Mouse (Mus musculus): ENCODE measurements around the gene Zfp706.
"Not testable (repeated sequence)": the region's sequence is repeated elsewhere in the genome, so short reads cannot be mapped to it uniquely, and the experiment has no call there.

Gene Zfp706

DNA sequence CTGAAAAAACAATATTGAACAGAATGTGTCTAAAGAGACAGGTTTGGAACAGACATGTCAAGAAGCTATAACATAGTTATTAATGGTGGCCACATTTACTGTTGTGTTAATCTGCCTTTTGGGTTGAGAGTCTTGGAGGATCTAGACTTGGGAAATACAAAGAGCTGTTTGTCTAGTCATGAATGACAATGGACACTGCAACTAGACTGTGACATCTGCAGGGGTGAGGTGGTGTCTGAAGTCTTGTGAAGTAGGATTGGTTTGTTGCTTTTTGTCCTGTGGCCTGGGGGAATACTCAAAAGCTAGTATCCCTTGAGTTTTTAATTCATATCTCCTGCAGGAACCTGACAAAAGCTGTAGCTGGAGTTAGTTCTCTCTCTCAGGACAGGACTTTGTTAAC, 973 bp upstream of the Zfp706 start:
- DNase-seq (ENCODE audit: low spot score), result no peak

DNA sequence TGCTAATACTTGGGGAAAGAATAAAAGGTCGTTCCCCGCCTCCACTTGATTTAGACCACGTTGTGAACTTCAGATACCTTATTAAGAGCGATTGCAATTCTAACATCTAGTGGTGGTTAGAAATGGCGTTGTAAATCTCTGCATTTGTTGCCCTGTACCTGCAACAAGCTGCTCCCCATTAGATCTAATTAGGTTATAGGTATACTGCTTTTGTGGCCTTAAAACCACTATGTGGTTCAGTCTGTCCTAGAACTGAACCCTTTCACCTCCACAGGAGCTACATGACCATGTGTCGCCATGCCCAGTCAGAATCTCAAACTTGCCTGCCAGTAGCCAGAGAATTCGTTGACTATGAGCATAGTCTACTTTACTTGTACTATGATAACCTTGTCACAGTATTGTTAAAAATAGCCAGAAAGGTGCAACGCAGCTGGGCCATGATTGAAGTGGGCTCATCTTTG, 416 bp upstream of the Zfp706 start:
- no peak for DNase-seq (ENCODE audit: low spot score)

DNA sequence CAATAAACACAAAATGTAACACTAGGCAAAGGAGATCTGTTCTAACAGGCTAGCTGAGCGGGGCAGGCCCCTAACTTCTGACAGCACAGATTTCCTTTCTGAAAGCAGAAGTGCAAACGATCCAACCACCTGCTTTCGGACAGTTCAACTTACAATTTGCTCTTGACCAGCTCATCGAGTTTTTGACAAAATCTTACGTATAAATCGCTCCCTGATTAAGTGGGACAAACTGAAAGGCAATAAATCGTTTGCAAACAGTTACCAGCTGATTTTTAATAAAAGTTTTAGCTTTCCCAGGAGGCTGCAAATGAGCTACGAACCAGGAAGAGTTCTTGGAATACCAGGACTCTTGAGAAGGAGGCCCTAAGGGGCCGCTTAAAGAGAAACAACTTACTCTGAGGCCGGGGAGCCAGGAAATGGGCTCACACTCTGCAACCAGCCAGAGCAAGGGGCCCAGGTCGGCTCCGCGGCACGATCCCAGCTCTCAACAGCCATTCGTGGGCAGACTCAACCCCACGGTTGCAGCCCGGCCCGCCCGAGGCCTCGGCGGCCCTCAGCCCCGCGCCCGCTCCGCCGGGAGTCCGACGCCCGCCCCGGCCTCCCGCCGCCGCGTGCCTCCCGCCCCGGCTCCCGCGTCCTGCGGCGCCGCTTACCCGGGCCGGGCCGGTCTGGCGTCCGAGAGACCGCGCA, 953 bp downstream of the Zfp706 start:
- peak; percentile 6 for DNase-seq (ENCODE audit: low spot score)

DNA sequence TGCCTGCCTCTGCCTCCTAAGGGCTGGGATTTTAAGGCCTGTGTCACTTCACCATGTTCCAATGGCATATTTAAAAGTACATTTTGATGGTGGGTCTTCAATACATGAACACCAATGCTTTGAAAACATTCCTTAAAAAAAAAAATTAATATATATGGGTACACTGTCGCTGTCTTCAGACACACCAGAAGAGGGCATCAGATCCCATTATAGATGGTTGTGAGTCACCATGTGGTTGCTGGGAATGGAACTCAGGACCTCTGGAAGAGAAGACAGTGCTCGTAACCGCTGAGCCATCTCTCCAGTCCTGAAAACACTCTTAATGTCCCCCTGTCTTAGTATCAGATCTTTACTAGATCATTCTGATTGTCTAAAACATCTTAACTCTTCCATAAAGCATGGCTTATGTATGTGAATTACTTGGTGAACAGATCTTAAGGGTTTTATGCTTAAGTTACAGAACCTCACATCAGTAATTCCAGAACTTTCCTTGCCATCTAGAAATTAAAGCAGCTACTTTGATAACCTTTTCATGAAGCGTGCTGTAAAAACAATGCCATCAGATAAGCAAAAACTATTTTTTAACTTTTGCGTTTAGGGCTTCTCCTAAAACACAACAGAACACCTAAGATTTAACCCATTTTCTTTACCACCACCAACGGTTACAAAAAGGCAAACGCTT, 1.6 kb downstream of the Zfp706 start:
- DNase-seq (ENCODE audit: low spot score), result no peak

DNA sequence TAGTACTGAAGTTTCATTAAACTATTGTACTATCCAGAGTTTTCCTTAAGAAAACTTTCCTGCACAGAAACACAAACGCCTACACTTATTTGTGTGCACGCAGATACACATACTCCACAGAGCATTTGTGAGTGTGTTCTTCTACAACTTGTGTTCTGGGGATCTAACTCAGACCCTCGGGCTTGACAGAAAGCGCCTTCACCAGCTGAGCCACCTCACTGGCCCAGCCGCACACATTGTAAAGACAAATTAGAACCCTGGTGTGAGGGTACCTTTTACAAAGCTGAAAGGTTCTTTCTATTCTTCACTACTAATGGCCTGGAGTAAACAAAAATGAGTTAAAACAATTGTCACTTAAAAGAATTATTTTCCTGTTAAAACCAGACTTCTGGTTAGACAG, 2.7 kb downstream of the Zfp706 start:
- no peak for DNase-seq (ENCODE audit: low spot score)

DNA sequence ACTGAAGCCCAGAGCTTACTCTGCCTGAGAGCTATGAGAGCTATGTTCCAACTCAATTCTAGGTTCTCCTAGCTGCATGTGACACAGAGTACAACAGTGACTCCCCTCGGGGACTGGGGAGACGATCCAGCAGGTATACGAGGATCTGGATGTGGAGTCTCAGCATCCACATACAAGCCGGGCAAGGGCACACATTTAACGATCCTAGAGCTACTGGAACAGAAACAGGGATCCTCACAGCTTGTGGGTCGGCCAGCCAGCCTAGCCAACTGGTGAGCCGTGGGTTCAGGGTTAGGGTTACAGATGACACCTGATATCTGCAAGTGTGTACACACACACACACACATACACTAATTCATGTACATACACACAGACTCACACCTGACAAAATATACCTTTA, 5.3 kb downstream of the Zfp706 start:
- no peak for DNase-seq (ENCODE audit: low spot score)

DNA sequence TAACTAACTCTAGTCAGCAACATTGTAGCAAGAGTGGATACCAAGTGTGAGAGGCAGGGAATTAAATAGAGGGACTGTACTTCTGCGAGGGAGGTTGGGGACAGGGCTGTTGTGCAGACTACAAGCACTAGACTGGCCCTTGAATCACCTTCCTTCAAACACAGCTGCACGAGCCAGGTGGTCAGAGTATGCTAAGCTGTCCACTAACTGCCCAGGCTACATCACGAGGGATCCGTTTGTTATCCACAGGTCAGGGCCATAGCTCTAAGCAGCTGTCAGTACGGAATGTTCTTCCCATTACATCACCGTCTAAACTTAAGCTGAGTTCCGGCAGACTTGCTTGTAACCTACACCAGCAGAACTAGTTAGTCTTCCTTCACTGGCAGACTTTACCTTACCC, 8.0 kb downstream of the Zfp706 start:
- not testable (repeated sequence) for DNase-seq (ENCODE audit: low spot score)

DNA sequence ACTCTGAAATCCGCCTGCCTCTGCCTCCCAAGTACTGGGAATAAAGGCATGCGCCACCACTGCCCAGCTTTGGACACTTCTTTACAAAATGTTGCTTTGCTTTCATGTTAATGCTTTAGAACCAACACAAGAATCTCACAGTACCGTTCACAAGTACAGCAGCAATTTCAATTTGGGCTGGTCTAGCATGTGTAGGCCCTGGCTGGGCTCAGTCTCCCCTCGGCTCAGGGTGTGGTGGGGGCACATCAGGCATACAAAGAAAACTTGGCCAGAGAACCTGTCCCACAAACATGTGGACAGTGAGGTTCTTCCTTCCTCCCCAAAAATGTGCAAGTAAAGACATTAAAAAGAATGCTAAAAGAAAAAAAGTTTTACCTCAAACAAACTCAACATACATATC, 12.4 kb downstream of the Zfp706 start:
- DNase-seq (ENCODE audit: low spot score), result no peak

DNA sequence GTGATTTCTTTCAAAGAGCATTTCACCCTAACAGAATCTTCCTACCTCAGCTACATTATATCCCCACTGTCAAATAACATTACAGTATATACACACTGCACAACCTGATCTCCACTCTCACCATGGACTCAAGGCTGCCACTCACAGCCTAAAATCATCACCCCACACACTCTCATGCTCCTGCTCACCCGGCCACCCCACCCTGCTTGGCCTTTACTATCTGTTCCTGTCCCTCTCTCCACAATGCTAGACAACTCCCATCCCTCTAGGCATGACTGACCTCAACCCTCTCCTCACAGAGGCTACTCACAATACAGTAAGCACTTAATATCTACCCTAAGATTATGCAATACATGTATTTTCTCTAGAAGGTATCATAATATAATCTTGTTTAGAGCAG, 12.9 kb downstream of the Zfp706 start:
- no peak for DNase-seq (ENCODE audit: low spot score)

DNA sequence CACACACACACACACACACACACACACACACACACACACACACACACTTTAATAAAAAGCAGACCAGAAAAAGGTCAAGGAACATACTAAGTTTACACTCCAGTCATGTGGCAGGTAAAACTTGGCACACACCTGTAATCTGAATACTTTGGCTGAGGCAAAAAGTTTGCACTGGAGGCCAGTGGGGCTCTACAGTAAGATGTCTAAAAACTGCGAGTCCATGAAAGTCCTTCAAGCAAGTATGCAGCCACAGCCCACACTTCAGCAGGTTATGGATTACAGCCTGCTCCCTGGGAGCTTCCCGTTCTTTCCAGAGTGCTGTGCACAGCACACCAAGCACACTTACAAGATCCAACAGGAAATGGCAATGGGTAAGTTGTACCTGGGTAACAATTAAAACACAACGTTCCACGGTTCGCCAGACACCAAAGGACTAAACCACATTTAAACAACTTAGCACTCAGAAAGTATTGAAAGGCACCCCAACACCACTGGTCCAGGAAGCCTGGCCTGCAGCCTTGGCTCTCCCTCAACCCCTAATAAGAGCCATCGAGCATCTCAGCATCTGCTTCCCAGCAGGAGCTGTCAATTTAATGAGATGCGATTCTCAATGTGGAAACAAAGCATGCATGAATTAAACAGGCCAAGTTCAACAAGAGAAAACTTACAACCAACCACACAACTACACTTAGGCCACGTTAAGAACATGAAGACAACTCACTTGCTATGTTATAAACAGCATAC, 14.0 kb downstream of the Zfp706 start:
- DNase-seq (ENCODE audit: low spot score), result no peak

DNA sequence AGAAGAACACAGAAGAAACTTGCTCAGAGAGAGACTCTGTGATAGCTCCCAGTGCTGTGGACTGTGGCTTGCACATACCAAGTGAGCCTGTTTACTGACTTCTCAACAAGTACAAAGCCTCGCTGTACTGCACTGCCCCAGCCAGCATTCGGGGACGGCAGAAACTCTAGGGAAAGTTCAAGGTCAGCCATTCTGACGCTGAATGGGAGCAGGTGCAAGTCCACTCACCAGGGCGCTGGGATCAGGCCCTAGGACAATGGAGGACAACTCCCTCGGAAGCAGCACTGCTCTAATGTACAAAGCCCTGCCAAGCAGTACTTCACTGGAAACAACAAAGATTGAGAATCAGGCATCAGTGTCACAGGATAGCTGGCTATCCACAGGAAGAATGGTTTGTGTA, 16.2 kb downstream of the Zfp706 start:
- no peak for DNase-seq (ENCODE audit: low spot score)

DNA sequence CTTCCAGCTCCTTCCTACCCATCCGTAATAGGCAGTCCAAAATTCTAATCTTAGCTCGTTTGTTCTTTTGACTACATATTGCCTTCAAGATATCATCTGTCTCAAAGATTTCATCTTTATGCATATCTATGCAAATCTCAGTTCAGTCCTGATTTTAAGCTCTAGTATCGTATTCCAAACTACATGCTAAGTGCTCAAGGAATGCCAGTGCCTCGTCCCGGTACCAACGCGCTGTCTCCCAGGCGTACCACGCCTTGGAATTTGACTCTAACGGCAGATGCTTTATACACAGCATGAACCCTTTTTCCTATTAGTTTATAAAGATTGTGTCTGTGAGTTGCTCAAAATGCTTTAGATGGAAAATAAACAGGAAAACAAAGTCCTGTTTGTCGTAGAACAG, 17.7 kb downstream of the Zfp706 start:
- DNase-seq (ENCODE audit: low spot score), result no peak

DNA sequence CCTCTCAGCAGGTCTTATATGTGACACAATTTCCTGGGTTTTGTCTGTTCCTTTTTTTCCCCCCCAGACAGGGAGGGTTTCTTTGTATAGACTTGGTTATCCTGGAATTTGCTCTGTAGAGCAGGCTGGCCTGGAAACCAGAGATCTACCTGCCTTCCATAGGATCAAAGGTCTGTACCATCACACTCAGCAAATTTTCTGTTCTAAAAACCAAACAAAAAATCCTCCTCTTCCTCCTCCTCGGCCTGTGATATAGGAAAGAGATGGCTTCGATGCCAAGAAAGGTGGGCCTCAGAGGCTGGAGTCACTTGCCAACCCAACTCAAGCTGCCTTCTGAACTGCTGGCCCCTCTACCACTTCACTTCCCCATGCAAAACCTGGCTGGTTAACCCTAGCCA, 18.9 kb downstream of the Zfp706 start:
- no peak for DNase-seq (ENCODE audit: low spot score)

DNA sequence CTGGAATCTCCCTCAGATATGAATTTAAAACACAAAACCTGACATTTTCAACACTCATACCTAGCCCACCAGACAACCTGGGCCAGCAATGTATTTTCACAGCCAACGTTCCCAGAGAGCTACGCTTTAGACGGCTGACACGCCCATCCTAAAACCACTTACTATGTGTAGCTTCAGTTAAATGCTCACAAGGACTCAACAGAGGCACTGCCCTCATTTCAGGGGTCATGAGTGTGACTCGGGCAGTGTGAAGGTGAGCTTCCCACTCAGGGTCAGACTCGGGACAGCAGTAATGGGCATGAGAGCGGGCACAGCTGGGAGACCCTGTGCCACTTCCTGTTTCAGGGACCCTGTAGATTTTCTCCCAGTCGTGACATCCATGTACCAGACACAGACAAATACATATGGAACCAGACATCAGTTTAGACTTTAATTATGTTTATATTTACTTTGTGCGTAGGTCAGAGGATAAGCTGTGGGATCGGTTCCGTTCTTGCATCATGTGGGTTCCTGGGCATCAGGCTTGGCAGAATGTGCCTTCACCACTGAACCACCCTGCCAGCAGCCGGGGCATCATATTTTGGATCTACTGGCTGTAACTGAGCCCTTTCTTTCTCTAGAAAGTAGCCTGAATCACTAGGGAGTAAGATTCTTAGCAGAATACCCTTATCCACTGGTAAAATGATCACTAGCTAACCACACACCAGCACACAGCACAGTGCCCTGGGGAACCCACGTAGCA, 19.4 kb downstream of the Zfp706 start:
- no peak for DNase-seq (ENCODE audit: low spot score)

DNA sequence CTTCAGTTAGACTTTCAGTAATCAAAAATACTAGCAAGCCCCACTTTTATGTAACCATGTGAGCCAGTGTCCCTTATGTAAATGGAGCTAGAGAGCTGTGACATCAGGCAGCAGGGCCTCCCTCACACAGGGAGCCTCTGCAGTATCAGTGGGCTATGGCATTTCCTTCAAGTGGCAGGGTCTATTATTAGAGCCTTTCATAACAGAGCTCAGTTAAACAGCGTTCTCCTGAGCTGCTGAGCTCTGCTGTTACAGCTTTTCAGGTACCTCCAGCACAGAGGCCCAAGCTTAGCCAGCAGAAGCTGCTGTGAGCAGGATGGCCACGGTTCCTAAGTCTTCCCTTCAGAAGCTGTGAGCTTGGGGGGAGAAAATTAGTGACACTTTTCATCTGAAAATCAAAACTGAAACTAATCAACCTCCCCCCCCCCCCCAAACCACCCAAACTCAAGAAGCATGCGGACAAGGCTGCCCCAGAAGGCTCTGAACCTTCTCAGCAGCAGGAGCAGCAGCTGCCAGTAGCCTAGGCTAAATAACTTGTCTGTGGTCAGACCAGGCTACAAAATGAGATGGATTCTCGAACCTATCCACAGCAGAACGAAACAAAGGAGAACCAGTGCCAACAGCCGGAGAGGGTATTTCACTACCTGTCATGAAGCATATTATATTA, 20.2 kb downstream of the Zfp706 start:
- DNase-seq (ENCODE audit: low spot score), result no peak

DNA sequence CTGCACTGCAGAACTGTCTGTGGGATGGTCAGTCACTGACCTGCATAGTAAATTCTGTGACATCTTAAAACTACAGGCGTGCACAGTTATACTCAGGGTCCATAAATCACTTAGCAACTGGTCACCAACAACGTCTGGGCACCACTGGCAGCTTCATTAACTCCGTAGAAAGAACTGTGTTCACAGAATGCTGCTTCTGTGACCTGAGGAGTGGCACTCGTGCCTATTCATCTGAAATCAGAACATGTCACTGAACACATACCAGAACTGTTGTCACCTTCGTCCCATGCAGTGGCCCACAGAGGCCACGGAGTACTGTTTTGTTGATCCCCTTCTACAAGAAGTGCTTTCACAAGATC, 22.0 kb downstream of the Zfp706 start:
- no peak for DNase-seq (ENCODE audit: low spot score)

DNA sequence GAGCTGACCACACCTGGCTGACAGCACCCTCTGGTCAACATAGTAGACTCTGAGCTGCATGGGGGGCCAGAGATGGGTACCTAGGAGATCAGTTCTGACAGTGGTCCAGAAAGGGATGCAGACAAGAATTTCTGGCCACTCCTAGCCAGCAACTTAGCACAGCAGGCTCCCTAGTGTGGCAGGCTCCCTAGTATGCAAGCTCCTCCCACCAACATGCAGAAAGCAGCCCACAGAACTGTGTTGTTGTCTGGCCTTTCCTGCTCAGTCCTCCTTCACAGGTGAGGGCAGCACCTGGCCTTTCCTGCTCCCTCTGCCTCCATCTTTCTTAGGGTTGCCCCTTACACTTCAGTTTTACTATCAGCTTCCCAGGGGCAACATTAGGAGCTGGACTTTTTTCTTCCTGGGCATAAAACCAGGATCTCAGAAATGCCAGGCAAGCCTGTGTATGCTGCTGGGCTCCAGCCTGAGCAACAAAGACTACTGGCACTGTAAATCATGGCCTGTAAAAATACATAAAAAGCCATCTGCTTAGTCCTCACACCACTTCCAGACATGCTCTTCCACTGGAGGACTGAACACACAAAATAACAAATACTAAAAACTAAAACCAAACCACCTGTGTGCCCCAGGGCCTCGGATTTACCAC, 22.5 kb downstream of the Zfp706 start:
- no peak for DNase-seq (ENCODE audit: low spot score)

DNA sequence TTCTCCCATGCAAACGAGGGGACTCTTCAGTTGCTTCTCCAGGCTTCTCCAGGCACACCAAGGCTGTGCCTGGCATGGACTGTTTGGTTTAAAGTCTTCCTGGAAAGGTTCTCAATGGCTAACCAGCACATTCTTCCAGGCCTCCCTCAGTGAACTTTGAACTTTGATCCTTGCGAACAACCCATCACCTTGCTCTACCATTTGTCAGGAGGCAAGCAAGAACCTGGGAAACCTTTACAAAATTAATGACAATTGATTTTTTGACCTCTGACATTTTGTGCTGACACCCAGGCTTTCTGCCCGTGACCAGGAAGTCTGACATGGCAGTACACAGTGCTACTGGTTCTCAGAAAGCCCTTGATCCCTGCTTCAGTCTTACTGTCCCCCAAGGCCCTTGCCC, 24.1 kb downstream of the Zfp706 start:
- no peak for DNase-seq (ENCODE audit: low spot score)

DNA sequence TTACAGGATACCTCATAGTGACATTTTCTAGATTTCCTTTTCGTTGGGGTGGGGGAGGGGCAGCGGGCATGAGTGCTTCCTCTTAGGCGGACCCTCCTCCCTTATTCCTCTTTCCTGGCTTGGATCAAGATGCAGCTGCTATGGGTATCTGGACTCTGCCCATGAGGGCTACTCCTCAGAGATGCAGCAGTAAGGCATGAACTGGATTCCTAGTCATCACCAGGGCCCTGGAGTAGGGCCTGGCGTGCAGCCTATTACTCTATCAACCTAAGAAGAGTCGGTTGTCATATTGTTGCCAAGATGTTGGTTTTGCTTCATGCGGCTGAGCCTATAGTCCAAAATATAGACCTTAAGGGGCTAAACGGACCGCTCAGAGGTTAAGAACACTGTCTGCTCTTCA, 27.3 kb downstream of the Zfp706 start:
- no peak for DNase-seq (ENCODE audit: low spot score)

DNA sequence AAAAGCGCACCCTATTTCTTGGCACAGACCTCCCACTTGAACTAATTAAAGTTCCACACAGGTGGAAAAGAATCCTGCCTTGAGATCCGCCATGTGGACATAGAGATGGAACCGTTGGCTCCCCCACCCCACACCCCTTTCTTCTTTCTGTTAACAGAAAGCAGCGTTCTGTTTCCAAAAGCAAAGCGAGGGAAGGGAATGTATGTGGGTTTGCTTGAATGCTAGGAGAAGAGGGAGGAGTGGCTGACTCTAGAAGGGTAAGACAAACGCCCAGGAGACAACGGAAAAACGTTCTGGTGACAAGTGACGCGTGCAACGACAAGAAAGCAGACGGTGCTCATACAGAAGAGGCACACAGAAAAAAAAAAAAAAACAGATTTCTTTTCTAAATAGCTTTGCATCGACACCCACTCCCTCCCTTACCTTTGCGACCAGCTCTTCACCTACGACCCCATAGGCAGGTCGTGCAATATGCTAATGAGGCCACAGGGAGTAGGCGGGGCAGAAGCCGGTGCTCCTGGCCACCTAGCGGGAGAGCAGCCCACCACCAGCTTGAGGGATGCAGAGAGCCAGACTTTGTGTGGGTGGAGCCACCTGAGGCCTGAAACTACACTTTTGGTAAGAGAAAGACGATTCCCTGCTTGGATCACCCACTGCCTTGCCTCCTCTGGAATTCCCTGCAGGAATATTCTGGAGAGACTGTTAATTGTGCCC, 27.9 kb downstream of the Zfp706 start:
- DNase-seq (ENCODE audit: low spot score), result no peak

DNA sequence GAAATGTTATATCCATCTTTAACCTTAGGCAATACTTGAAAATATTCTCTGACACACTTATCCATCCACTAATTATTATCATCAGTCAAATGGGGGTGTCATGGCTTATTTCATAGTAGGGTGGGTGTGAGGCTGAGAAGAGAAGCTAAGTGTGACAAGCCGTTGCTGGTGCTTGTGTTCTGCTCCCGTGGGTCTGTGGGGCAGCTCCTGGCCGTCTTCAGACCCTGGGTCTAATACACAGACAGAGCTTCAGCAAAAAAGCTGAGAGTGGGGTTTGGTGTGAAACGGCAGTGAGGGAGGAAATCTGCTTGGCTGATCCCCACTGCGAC, 28.4 kb downstream of the Zfp706 start:
- DNase-seq (ENCODE audit: low spot score), result no peak

Data from ovary, postnatal 14 days (tissue).